Mouse (Mus musculus) intestine, embryonic 16.5 days (tissue): Measurements from ENCODE around the gene Rnf126. TPM values are rescaled to one million over a fixed set of nuclear protein-coding genes. Genes with fewer than 3 reads are reported as not detected.
A peak's percentile ranks its signal among the peaks of the same experiment; 100 is the strongest.

Experiments used
- ATAC-seq: fragments of 200-750 bp; cut with Nextera tagmentation; 2 replicates; pipeline ENCODE4 v1.8.0; 2017; ENCODE audit warnings: moderate TSS enrichment, moderate library complexity
- H3K27ac ChIP-seq: fragments of 300-500 bp; sonication (generic); 2 replicates; pipeline ENCODE4 v1.5.1; 2014; ENCODE audit warnings: mild to moderate bottlenecking, low read length
- H3K27me3 ChIP-seq: fragments of 300-500 bp; sonication (generic); replicated peaks from 2 replicates; pipeline ENCODE4 v1.6.1; 2014; ENCODE audit warnings: low read length, control low read depth, mixed read lengths; ENCODE audit not compliant: control insufficient read depth, insufficient read depth
- H3K36me3 ChIP-seq: fragments of 300-500 bp; sonication (generic); 2 replicates; pipeline ENCODE4 v1.6.1; 2014; ENCODE audit warnings: low read length, control low read depth; ENCODE audit not compliant: control insufficient read depth, insufficient read depth
- H3K4me1 ChIP-seq: fragments of 300-500 bp; sonication (generic); 2 replicates; pipeline ENCODE4 v1.6.1; 2014; ENCODE audit warnings: low read length, control low read depth, mixed read lengths; ENCODE audit not compliant: control insufficient read depth, insufficient read depth
- H3K4me2 ChIP-seq: fragments of 300-500 bp; sonication (generic); 2 replicates; pipeline ENCODE4 v1.6.1; 2014; ENCODE audit warnings: low read depth, low read length, control low read depth
- H3K4me3 ChIP-seq: fragments of 300-500 bp; sonication (generic); 2 replicates; pipeline ENCODE4 v1.5.1; 2014; ENCODE audit warnings: mild to moderate bottlenecking, low read length
- H3K9ac ChIP-seq: fragments of 300-500 bp; sonication (generic); 2 replicates; pipeline ENCODE4 v1.6.1; 2014; ENCODE audit warnings: low read depth, low read length
- H3K9me3 ChIP-seq: fragments of 300-500 bp; sonication (generic); 2 replicates; pipeline ENCODE4 v1.6.1; 2016; ENCODE audit warnings: low read length, control low read depth; ENCODE audit not compliant: control insufficient read depth
- WGBS: fragments of 180-500 bp; shearing (Covaris S2); extraction: QIAGEN DNeasy Blood & Tissue Kit; methylation state at CpG from one replicate; pipeline ENCODE4 v1.1.7; 2014; 5-methylcytosine and 5-hydroxymethylcytosine counted together
- polyA plus RNA-seq: library from polyadenylated mRNA; unstranded; fragments of >200 nt; fragmentation: Nextera tagmentation; extraction: Ambion mirVana; gene quantifications from 2 replicates; pipeline ENCODE4 v1.2.1, GENCODE M21; 2015

Rnf126 gene
- polyA plus RNA-seq, 1 experiment from 2014 or later, result 39.7 TPM

- no peak overlapping the region for H3K27ac ChIP-seq
- H3K4me2 ChIP-seq, result no peak overlapping the region
- 95% methylated on average over 15 of the region's 15 CpGs for WGBS
- H3K9ac ChIP-seq, result no peak overlapping the region
- no peaks in the 10 kb centered on the region for H3K27me3 ChIP-seq
- H3K4me1 ChIP-seq, result peaks cover 10% of the 10 kb centered on the region
- no peak for ATAC-seq
- H3K36me3 ChIP-seq, result peaks cover 50% of the 10 kb centered on the region
- peaks cover 23% of the 10 kb centered on the region for H3K9me3 ChIP-seq
- H3K4me3 ChIP-seq, result no peak overlapping the region
Observed at GRCm38 (mm10) chr10:79743650-79744365, 22.9 kb downstream of the Rnf126 start.

GRCm38 (mm10) chr10:79743161-79743560 lies 23.6 kb downstream of the Rnf126 start:
- Histone ChIP-seq H3K9ac (no peak overlapping the region), H3K4me1 (peaks cover 10% of the 10 kb centered on the region), H3K4me3 (no peak overlapping the region), H3K36me3 (peaks cover 57% of the 10 kb centered on the region), H3K9me3 (peaks cover 29% of the 10 kb centered on the region), H3K27ac (no peak overlapping the region), H3K4me2 (no peak overlapping the region), H3K27me3 (no peaks in the 10 kb centered on the region)
- 89% methylated on average over 11 of the region's 11 CpGs for WGBS
- no peak for ATAC-seq

DNA sequence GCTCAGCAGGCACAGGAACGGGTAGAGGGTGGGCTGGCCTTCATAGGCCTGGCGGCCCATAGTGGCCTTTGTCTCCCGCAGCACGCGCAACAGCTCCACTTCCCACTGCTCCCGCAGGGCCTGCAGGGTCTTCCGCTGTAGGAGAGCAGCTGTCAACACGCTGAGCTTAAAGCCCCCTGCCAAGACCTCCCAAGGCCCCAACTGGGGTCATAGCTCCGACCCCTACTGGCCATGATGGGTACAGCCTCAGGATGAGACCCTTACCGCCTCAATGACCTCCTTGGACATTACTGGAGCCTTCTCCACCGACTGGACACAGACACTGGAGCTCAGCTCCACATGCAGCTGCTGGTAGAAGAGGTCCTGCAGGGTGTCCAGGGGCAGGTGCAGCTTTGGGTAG lies 25.9 kb downstream of the Rnf126 start:
- no peaks in the 10 kb centered on the region for H3K27me3 ChIP-seq
- H3K4me2 ChIP-seq, result no peak overlapping the region
- WGBS, result 79% methylated on average over 11 of the region's 11 CpGs
- H3K9me3 ChIP-seq, result peaks cover 49% of the 10 kb centered on the region
- peaks cover 79% of the 10 kb centered on the region for H3K36me3 ChIP-seq
- peaks cover 6% of the 10 kb centered on the region for H3K4me1 ChIP-seq
- no peak overlapping the region for H3K27ac ChIP-seq
- ATAC-seq, result no peak
- no peak overlapping the region for H3K4me3 ChIP-seq
- no peak overlapping the region for H3K9ac ChIP-seq

DNA sequence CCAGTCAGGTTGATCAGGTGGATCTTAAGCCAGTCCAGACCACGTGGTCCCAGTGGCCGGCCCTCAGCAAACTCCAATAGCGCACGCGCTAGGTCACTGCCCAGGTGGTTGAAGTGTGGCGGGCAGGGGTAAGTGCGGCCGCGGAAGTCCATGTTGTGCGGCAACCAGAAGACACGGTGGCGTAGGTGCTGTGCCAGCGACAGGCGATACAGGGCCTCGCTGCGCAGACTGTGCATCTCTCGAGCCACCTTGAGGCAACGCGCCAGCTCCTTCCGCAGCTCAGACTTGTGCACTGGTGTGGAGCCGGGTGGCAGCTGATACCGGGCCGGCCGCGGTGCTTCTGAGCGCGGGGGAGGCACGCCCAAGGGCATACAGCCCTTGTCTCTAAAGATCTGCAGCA lies 27.5 kb downstream of the Rnf126 start:
- Histone ChIP-seq H3K36me3 (peaks cover 90% of the 10 kb centered on the region), H3K27ac (no peak overlapping the region), H3K4me3 (no peak overlapping the region), H3K27me3 (no peaks in the 10 kb centered on the region), H3K4me1 (0 out of 2 replicates have a peak, but pooled peaks cover 2% of the 10 kb centered on the region), H3K9me3 (peaks cover 56% of the 10 kb centered on the region), H3K9ac (no peak overlapping the region), H3K4me2 (no peak overlapping the region)
- ATAC-seq, result no peak
- 94% methylated on average over 28 of the region's 28 CpGs for WGBS

- H3K27me3 ChIP-seq, result no peaks in the 10 kb centered on the region
- no peak overlapping the region for H3K4me2 ChIP-seq
- peaks cover 89% of the 10 kb centered on the region for H3K36me3 ChIP-seq
- peaks cover 61% of the 10 kb centered on the region for H3K9me3 ChIP-seq
- H3K4me3 ChIP-seq, result no peak overlapping the region
- WGBS, result 90% methylated on average over 10 of the region's 10 CpGs
- H3K4me1 ChIP-seq, result 0 out of 2 replicates have a peak, but pooled peaks cover 2% of the 10 kb centered on the region
- H3K27ac ChIP-seq, result no peak overlapping the region
- ATAC-seq, result no peak
- no peak overlapping the region for H3K9ac ChIP-seq
Observed at GRCm38 (mm10) chr10:79738259-79738658, 28.5 kb downstream of the Rnf126 start.

GRCm38 (mm10) chr10:79736706-79737105 lies 30.0 kb downstream of the Rnf126 start:
- peaks cover 61% of the 10 kb centered on the region for H3K9me3 ChIP-seq
- H3K36me3 ChIP-seq, result peaks cover 77% of the 10 kb centered on the region
- H3K27ac ChIP-seq, result no peak overlapping the region
- H3K4me2 ChIP-seq, result no peak overlapping the region
- ATAC-seq, result no peak
- WGBS, result 93% methylated on average over 14 of the region's 14 CpGs
- H3K27me3 ChIP-seq, result no peaks in the 10 kb centered on the region
- no peak overlapping the region for H3K9ac ChIP-seq
- H3K4me1 ChIP-seq, result 0 out of 2 replicates have a peak, but pooled peaks cover 2% of the 10 kb centered on the region
- H3K4me3 ChIP-seq, result no peak overlapping the region

DNA sequence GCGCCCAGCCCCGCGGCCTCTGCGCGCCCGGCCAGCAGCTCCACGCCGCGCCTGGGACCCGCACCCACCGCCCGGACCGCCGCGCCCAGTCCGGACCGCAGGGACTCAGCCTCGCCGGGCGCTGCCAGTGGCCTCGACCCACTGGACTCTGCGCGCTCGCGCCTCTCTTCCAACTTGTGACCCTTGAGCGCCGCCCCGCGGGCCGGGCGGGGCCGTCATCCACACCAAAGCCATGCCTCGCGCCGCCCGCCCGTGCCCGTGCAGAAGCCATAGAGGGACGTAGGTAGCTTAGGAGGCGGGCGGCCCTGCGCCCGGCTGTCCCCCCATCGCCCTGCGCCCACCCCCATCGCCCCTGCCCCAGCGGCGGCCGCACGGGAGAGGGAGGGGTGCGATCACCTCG lies 31.4 kb downstream of the Rnf126 start:
- Histone ChIP-seq H3K9me3 (peaks cover 54% of the 10 kb centered on the region), H3K4me3 (no peak overlapping the region), H3K27ac (no peak overlapping the region), H3K9ac (no peak overlapping the region), H3K4me1 (0 out of 2 replicates have a peak, but pooled peaks cover 2% of the 10 kb centered on the region), H3K4me2 (0 out of 2 replicates have a peak overlapping the region, but pooled peaks have one; percentile 6), H3K27me3 (no peaks in the 10 kb centered on the region), H3K36me3 (peaks cover 64% of the 10 kb centered on the region)
- 22% methylated on average over 41 of the region's 52 CpGs for WGBS
- ATAC-seq, result peak; percentile 41

DNA sequence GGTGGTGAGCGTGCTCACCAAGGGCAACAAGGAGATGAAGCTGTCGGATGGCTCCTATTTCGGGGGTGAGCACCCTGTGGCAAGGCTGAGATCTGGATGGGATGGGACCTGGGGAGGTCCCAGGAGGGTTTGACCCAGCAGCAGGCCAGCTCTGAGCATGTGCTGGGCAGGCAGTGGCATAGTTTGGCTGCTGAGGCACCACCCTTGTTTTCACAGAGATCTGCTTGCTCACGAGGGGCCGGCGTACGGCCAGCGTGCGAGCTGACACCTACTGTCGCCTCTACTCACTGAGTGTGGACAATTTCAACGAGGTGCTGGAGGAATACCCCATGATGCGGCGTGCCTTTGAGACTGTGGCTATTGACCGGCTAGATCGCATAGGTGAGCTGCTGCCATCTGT lies 32.9 kb downstream of the Rnf126 start:
- WGBS, result 97% methylated on average over 15 of the region's 15 CpGs
- peaks cover 48% of the 10 kb centered on the region for H3K36me3 ChIP-seq
- ATAC-seq, result no peak
- no peaks in the 10 kb centered on the region for H3K27me3 ChIP-seq
- H3K27ac ChIP-seq, result no peak overlapping the region
- H3K4me1 ChIP-seq, result 0 out of 2 replicates have a peak, but pooled peaks cover 2% of the 10 kb centered on the region
- H3K4me3 ChIP-seq, result no peak overlapping the region
- no peak overlapping the region for H3K4me2 ChIP-seq
- H3K9me3 ChIP-seq, result peaks cover 39% of the 10 kb centered on the region
- H3K9ac ChIP-seq, result no peak overlapping the region

GRCm38 (mm10) chr10:79732500-79732899 lies 34.3 kb downstream of the Rnf126 start:
- no peak for ATAC-seq
- no peak overlapping the region for H3K27ac ChIP-seq
- 0 out of 2 replicates have a peak, but pooled peaks cover 2% of the 10 kb centered on the region for H3K4me1 ChIP-seq
- H3K36me3 ChIP-seq, result peaks cover 35% of the 10 kb centered on the region
- WGBS, result 90% methylated on average over 1 of the region's 1 CpGs
- no peak overlapping the region for H3K4me3 ChIP-seq
- H3K9ac ChIP-seq, result no peak overlapping the region
- H3K4me2 ChIP-seq, result no peak overlapping the region
- no peaks in the 10 kb centered on the region for H3K27me3 ChIP-seq
- peaks cover 26% of the 10 kb centered on the region for H3K9me3 ChIP-seq
